Mouse (Mus musculus) left cerebral cortex, postnatal 10 days (tissue): ENCODE data around the gene Trappc10. TPM values are rescaled to one million over a fixed set of nuclear protein-coding genes. Genes with fewer than 3 reads are reported as not detected.

ENCODE experiments used
- DNase-seq, 2 experiments: peaks; one replicate each; pipeline ENCODE4 v3.0.0; 2021 to 2022; ENCODE audit warnings: low spot score in 2 of 2, mixed read lengths in 1 of 2; ENCODE audit errors: extremely low spot score in 1 of 2
- intact Hi-C: fragments of 180-260 bp; cut with DNase I; formaldehyde crosslinking; loops from one replicate; pipeline ENCODE4 v1.15.1; 2025
- total RNA-seq, 2 experiments: library from RNA; stranded (reverse); gene quantifications; 2 replicates each; pipeline ENCODE4 v1.2.3; 2021

The Trappc10 gene
- total RNA-seq, 2 experiments from 2014 or later = 81.8 to 84.3 TPM

DNA sequence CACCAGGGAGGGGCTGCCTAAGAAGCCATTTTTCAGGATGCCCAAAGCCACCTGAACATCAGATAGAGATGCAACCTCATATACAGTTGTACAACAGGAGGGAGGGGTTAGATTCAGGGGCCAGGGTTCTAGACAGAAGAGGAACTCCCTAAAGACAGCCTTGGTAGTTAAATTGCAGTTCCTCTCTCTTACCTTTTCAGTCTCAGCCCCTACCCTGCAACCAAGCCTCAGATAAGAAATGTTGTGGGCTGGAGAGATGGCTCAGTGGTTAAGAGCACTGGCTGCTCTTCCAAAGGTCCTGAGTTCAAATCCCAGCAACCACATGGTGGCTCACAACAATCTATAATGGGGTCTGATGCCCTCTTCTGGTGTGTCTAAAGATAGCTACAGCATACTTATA, 76.7 kb downstream of the Trappc10 start:
- intact Hi-C loops = no loop called here
- DNase-seq = no peak

DNA sequence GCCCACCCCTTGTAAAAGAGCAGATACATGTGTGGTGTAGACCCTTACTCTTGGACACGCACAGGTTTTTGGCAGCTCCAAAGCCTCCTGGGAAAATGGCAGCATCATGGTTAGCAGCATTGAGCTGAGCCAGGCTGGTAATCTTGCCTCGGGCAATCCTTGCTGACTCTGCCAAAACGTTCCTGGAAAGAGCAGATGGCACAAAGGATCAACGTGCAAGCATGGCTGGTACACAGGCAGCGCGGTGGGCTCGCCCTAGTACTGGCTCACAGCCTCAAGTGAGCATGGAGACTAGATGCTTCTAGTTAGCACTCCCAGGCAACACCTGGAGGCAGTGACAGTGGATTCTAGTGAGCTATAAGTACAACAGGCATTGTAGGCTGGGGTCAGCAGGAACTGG, 77.1 kb downstream of the Trappc10 start:
- peak in 1 of 2 experiments; percentile 17 for DNase-seq
- intact Hi-C loops = no loop called here

DNA sequence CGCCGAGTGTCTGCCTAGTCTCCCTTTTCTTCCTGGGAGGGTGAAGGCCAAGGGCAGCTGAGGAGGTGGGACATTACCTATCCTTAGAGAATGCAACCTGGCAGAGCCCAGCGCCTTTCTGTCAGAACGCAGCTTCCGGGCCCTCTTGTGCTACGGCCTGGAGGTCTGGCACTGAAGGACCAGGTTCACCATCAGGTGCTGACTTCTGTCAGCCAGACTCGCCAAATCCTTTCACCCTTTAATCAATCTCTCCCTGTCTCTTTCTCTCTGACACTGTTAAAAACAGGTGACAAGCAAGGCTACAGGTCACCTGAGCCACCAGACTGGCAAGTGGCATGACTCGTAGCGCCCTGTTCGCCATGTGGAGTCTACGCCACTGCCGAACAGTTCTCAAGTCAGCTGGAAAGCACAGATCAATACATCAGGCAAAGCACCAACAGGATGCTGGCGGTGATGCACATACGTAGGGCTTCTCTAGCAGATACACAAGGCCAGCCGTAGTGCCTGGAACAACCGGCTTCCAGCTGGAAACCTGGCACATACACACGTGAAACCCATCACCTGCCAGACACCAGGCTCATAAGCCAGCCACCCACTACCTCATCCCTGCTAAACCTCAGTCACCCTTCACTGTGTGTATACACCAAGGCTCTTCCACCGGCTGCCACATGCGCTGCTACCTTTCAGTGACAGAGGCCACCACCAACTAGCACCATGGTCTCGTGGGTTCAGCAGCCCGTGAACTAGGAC, 79.0 kb downstream of the Trappc10 start:
- intact Hi-C loops = no loop called here
- DNase-seq = peak in 1 of 2 experiments; percentile 14

DNA sequence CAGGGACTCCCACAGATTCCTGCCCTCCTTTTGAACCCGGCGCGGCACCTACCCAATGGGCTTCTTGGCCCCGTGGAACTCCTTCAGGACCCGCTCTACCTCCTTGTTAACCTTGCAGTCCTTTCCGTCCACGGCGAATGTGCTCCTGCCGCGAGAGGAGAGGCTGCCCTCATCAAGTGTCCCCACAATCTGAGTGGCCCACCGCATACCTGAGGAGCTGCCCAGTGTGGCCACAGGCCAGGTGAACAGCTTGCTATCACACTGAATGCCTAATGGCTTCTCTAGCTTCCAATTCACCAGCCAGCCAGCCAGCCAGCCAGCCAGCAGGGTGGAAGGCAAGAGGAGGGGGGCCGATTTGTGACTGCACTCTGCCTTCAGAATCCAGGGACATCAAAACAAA, 79.7 kb downstream of the Trappc10 start:
- intact Hi-C loops = loop anchor here (5.0 kb wide), 1 partner anchor 137 kb away; no protein-coding TSS in a partner anchor
- DNase-seq = peak in 1 of 2 experiments; percentile 31

DNA sequence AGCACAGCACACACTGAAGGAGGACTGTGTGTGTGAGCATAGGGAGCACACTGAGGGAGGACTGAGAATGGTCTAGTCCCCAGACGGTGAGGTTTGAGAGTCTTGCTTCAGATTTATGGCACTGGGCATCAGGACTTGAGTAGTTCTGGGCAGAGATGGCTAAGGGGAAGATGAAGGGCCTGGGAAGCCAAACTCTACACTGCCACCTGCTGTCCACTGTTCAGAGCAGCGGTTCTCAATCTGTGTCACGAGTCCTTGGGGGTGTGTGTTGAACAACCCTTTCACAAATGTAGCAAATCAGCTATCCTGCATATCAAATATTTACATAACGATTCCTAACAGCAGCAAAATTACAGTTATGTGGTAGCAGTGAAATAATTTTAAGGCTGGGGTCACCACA, 80.5 kb downstream of the Trappc10 start:
- intact Hi-C loops = loop anchor here (5.0 kb wide), 1 partner anchor 137 kb away; no protein-coding TSS in a partner anchor
- DNase-seq = peak in 1 of 2 experiments; percentile 76

DNA sequence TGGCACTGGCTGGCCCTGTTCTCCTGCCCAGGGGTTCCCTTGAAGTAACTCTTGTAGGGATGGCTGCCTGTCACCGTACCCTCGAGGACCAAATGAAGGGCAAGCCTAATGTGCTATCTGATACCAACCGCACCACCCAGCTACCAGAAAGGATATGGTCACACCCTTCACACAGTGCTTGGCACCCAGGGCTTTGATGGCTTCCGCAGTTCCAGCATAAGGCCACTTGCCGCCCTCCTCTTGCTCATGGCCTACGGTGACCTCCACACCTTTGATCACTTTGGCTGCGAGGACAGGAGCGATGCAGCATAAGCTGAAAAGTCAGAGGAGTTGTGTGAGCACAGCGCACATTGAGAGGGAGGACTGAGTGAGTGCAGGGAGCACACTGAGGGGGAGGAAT, 81.2 kb downstream of the Trappc10 start:
- intact Hi-C loops = loop anchor here (5.0 kb wide), 1 partner anchor 136 kb away; no protein-coding TSS in a partner anchor

DNA sequence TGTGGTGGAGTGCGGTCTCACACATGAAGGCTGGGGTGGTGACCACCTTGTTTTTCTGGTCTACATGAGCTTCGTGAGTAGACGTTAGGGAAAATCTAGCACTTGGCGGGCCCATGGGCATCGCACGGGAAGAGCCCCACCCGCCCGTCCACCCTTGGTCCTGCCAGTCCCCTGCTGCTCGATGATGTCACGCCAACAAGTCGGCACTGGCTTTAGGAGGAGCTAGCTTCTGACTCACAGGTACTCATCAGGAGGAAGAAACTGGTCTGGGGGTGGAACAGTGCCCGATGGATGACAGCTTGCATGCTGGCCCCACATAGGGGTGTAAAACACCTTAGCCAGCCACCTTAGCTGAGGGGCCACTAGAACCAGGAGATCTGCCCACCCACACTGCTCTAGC, 81.8 kb downstream of the Trappc10 start:
- intact Hi-C loops = loop anchor here (5.0 kb wide), 1 partner anchor 135 kb away; no protein-coding TSS in a partner anchor
- DNase-seq = peak in 1 of 2 experiments; percentile 30

More for the DNA sequence above, 81.2 kb downstream of the Trappc10 start:
- peak in 1 of 2 experiments; percentile 20 for DNase-seq

DNA sequence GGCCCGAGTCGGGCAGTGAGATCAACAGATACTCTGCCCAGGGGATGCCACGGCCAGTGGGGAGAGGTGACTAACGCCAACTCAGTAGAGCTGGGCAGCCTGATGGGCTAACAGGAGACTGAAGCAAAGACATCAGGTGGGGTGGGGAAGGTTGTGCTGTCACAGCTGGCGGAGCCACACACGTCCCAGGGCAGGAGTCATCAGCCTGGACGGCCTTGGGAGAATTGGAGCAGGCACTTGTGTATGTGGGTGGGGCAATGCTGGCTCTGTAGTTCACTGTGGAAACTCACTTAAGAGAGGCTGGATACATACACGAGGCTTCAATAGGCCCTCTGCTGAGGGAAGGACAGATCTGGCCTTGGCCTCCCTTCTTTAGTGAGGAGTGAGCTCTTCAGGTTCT, 83.3 kb downstream of the Trappc10 start:
- peak in 1 of 2 experiments; percentile 40 for DNase-seq
- intact Hi-C loops = loop anchor here (5.0 kb wide), 1 partner anchor 134 kb away; no protein-coding TSS in a partner anchor

DNA sequence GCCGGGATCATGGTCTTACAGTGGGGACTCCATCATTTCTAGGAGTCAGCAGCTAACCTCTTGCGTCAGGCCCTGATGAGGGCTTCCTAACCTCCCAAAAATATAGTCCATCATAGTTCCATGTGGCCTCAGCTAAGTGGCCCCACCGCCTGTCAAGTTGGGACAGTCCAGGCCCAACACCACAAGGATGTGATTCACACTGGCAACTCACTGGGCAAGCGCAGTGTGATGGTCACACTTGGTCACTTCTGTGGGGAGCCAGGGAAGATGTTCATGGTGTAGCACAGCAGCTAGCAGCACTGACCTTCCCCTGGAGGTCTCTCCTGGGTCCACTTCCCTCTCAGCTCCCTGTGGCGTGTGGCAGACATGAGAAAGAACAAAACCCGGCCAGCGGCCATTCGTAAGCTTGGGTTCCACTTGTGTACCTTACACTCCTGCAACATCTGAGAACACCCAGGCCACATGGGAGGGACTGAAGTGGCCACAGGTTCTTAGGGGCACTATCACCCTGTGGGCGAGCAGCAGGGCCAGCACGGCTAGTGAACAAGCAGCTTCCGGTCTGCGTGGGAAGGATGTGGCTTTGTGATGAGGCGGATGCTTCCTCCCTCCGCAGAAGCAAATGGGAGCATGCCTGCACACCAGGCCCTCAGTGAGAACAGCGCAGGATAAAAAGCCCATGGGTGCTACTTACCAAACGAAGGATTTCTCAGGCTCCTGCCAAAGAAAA, 83.9 kb downstream of the Trappc10 start:
- intact Hi-C loops = loop anchor here (5.0 kb wide), 1 partner anchor 133 kb away; no protein-coding TSS in a partner anchor
- DNase-seq = peak in 1 of 2 experiments; percentile 32

DNA sequence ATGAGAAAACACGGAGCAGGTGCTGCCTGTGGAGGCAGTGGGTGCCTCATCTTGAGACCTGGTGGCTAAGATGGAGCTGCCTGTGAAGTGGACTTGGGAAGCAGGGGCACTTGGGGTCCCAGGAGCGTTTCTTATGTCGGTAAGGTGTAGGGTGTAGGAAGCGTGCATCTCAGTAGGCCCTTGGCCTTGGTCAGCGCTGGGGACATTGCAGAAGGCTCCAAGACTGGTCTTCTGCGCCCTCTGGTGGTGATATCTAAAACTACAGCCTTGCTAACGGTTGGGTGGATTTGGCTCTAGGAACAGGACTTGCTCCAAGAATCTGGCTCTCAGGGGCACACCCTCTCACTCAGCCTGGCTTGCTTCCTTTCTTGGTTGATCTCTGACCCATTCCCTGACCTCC, 84.5 kb downstream of the Trappc10 start:
- peak; percentile 82 to 85 for DNase-seq
- intact Hi-C loops = loop anchor here (5.0 kb wide), 1 partner anchor 133 kb away; no protein-coding TSS in a partner anchor

DNA sequence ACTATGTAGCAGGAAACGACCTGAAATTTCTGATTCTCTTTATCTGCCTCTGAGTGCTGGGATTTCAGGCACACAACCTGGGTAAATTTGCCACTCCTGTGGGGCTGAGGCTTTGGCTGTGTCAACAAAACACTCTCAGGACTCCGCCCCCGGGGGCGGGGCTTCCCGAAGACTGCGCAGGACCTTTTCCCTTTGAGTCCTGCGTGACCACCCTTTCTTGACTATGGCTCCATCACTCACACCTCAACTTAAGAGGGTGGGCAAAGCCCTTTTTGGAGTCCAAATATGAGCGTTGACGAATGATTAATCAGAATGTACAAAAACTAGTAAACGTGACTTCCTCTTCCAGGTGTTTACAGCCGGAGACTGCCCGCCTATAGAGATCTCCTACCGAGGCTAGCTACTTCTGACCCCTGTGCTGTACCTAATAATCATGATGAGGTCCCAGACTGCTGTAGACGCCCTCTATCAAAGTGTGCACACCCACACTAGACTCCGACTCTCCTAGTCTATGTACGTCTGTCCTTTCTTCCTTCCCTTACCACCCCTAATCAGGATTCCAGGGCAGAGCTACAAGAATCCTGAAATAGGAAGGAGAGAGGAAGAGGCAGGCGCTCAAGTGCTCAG, 85.1 kb downstream of the Trappc10 start:
- intact Hi-C loops = no loop called here
- DNase-seq = peak in 1 of 2 experiments; percentile 69

DNA sequence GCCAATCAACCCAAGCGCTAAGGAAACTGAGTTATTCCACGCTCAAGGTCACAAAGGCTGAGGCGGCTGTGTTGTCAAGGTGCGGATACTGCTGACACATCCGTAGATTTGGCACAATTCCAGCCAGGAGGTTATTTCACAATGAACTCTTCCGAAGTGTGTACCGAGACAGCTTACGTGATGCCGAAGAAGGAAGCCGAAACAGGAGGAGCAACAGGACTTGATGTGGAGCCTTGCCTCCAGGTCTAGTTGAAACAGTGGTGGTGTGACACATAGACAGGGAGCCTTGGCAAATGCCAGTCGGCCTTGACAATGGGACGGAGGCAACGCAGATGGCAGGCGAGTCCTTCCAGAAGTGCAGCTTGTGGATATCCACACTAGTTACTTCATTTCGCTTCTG, 86.4 kb downstream of the Trappc10 start:
- peak in 1 of 2 experiments; percentile 24 for DNase-seq
- intact Hi-C loops = no loop called here

DNA sequence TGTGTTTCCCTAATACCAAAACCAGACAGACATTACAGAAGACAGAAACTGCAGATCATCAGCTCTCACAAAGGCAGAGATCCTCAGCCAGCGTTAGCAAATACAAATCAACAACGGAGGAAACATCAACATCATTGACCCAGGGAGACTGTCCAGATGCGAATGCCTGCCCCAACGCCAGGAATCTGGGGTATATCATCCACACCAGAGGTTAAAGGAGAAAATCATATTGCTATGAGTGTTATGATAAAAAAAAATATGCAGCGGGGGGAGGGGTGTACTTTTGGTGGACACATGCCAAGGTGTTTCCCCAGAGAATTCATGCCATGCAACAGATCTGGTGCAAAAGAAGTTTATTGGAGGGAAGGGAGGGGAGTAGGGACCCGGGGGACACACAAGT, 87.5 kb downstream of the Trappc10 start:
- intact Hi-C loops = no loop called here
- DNase-seq = no peak

DNA sequence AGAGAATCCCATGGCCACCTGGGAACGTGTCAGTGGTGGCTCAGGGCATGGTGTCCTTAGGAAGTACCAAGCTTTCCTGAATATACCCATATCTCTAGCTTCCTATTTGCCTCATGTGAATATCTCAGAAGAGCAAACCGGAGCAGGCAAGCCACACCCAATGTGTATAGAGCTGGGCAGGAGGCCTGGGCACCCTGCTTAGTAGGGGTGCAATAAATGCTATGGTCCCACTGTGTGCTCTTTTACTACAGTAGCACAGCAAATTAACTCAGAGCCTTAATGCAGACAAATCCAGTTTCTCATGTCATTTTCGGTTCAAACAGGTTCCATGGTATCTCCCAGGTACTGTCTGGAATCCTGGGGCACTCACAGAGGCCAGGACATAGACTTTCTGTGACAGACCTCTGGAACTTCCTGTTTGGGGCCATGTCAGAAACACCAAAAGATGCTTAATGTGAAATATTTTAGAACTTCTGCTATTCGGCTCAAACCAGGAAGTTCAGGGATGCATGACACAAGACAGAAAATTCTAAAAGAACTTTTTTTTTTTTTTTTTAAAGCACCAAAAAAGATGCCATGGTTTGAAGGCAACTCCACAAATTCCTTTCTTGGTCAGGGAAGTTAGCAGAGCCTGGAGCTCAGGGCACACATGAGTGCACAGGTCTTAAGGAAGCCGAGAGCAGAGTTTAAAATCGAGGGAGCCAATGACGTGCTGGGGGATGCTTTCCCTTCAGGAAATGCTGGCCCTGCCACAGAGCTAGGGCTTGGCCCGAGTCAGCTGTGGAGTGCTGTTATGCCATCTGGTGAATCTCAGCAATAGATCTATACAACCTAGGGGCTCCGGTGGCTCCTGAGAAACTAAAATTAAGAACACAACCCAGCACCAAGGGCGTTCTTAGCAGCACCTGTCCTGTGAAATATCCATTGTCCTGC, 95.3 kb downstream of the Trappc10 start:
- DNase-seq = no peak
- intact Hi-C loops = no loop called here

DNA sequence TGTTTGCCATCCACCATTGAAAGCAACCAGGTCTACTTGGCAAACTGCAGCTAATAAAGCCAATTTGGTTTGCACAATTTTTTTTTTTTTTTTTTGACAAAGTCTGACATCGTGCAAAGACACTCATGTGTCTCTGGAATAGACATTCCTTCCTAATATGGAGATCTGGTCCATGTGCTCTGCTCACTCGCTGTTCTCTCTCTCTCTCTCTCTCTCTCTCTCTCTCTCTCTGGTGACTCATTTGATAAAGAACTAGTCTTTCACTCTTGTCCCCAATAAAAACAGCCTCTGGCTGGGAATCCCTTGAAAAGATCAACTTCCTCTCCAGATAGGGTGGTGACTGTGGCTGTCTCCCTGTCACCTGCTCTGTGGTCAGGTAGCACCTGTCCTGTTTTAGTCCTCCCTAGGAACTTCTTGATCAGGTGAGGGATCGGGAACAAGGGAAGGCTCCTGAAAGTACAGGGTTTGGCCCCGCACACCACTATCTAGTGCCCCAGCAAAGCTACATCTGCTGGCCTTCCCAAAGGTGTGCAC, 96.5 kb downstream of the Trappc10 start:
- DNase-seq = no peak
- intact Hi-C loops = no loop called here

DNA sequence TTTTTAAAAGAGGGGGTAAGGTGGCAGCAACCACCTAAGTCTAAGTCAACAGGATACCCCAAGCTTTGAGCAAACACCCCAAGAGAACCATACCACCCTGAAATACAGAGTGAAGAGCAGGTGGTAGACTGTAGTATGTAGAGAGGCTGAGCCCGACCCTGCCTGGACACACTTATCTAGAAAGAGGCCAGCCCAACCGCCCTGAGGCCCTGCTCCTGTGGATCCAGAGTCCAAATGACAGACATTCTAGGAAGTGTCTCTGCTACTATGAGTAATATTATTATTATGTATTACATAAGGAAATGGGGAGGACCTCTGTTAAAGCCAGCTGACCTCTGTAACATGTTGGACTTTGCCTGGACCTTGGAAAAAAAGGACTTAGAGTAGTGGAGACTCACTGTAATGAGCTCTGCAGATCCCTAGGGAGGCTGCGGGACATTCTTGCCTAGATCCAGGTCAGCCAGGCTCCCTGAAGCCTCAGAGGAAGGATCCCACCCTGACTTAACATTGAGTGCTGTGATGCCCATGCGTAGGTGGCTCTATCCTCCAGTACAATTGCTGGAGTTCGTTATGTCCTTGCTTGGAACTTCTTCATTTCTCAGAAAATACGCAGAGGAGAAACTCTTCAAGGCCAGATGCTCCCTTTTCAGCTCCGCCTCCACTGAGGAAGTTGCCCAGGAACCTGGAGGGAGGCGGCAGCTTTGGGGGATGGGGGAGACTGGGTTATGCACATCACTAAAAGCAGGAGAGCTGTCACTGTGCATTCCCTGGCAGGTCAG, 100.5 kb downstream of the Trappc10 start:
- intact Hi-C loops = no loop called here
- no peak for DNase-seq

DNA sequence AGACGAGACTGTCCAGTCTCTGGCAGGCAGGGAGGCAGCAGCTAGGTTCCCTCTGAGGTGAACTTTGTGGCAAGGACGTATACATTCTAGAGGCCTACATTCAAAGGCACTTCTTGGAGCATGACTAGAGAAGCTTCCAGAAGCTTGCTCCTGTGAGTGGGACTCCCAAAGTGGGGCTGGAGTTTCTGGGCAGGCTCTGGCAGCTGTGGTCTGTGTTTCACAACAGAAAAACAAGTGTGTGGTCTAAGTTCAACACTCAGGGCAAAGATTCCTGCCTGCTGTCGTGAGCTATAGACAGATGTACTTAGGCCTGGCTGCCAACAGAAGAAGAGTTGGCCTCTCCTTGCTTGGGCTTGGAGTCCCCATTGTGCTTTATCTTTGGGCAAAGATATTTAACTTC, 103.6 kb downstream of the Trappc10 start:
- intact Hi-C loops = no loop called here

More for the DNA sequence above, 103.6 kb downstream of the Trappc10 start:
- DNase-seq = no peak
